Mouse (Mus musculus) lung, postnatal 0 days (tissue): Measurements from ENCODE around the gene Slc39a5.

ENCODE experiments used
- CTCF ChIP-seq: IDR thresholded peaks from 2 replicates; pipeline ENCODE4 v1.5.1; 2016; ENCODE audit warnings: antibody characterized with exemption, mild to moderate bottlenecking
- EP300 ChIP-seq: IDR thresholded peaks from 2 replicates; pipeline ENCODE4 v1.6.1; 2016; ENCODE audit warnings: antibody characterized with exemption, mild to moderate bottlenecking, control low read depth

DNA sequence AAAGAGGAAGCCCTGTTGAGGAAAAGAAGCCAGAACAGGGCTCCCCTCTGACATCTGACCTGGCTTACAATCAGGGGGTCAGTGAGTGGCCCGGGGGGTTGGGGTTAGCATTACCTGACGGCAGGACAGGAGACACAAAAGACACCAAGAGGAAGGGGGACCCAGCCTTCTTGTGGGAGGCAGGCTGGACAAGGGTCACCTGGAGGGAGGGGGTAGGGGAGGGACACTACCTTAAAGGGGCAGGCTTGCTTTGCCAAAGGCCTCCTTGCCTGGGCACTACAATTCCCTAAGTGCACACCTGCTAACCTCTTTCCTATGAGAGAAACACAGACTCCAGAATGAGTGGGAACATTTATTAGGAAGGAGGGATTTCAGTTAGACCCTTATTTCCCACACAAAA, at the start of gene Slc39a5:
- TF ChIP-seq EP300 (no peak), CTCF (no peak)
